Mouse (Mus musculus): ENCODE measurements around the gene Itga5. TPM values are rescaled to one million over a fixed set of nuclear protein-coding genes. Genes with fewer than 3 reads are reported as not detected.

The Itga5 gene
- total RNA-seq, 2 experiments from 2014 or later, result 1.2 to 2.1 TPM

DNA sequence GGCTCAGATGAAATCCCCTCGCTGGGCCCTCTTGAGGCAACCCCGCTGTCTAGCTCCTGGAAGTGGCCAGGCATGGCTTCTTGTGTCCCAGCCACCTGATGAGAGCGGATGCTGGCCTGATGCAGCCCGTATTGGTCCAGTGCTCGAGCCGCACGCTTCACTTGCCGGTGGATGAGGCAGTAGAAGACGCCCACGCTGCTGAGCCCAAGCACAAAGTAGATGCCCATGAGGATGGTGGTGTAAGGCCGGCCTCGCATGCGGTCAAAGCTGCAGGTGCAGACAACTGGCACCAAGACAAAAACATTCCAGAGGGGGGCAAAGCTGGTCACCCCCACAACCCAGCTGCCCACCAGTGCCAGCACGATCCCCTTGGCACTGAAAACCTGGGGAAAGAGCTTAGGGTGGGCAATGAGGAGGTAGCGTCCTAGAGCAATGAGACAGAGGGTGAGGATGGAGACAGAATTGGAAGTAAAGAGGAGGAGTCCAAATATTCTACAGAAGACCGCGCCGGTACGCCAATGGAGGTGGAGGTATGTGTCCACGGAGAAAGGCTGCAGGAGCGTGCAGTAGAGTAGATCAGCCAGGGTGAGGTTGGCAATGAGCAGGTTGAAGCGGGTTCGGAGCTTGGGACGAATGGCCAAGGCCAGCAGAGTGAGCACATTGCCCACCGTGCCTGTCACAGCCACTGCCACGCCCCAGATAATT is 57.5 kb downstream of the Itga5 start:
- no peak for DNase-seq (ENCODE audit: low spot score in 2 of 2)

DNA sequence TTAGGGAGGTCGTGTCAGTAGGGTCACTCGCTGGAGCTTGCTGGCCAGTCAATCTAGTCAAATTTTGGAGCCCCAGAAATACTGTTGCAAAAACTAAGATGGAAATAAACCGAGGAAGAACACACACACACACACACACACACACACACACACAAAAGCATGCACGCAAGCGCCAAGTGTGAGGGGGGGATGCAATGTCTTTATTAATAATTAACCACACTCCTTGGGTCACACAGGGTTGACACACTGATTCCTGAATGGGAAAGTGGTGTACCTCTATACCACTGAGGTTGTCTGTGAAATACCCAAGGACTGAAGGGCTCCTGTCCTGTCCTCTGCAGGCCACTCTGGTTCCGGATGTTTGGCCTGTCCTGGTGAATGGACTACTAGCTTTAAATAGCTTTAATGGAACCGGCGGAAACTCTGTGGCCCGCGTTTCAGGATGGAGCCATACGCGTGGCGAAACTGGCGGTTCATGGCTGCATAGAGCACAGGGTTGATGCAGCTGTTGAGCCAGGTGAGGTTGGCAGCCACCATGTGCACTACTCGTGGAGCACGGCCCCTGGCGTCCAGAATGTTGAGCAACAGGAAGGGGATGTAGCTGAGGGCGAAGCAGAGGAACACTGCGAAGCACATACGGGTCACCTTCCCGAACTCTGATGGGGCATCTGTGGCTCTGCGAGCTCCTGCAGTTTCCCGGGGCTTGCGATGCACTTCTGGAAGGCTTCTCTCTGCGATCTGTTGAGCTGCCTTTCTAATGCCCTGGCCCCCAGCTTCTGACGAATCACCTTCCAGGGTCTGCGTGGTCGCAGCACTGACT is 58.3 kb downstream of the Itga5 start:
- no peak overlapping the region for H3K27ac ChIP-seq
- no peak for DNase-seq (ENCODE audit: low spot score in 2 of 2)
- H3K4me3 ChIP-seq, result no peak overlapping the region
- 0 out of 2 replicates have a peak, but pooled peaks have one; percentile 3 for TF ChIP-seq CTCF (conservative IDR thresholded peaks at IDR 0.05)

More for the DNA sequence above, 57.5 kb downstream of the Itga5 start:
- no peak for TF ChIP-seq CTCF (conservative IDR thresholded peaks at IDR 0.05)
- H3K4me3 ChIP-seq, result no peak overlapping the region
- H3K27ac ChIP-seq, result no peak overlapping the region

DNA sequence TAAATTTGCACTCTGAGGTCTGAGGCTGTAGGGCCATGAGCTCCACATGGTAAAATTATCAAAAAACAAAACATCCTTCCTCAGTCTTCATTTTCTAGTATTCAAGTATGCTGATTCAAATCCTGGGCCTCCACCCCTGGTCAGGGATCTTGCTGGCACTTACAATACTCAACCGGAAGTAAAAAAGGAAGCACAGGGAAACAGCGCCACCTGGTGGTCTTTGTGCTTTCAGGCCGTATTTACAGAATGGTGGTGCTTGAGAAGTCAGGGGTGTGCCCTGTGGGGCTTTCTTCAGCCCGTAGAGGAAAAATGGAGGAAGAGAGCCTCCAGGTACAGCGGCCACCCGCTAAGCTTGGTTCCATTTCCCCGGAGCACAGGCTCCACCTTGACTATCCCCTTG is 59.4 kb downstream of the Itga5 start:
- Histone ChIP-seq H3K4me3 (no peak overlapping the region), H3K27ac (peak overlapping the region; percentile 99; the same call in 1 of the 2 replicates)
- peak; percentile 99 for TF ChIP-seq CTCF (conservative IDR thresholded peaks at IDR 0.05)
- peak; percentile 89 to 95 for DNase-seq (ENCODE audit: low spot score in 2 of 2)

- TF ChIP-seq CTCF (conservative IDR thresholded peaks at IDR 0.05), result no peak
- Histone ChIP-seq H3K4me3 (peak overlapping the region; percentile 73), H3K27ac (peak overlapping the region; percentile 99)
- DNase-seq (ENCODE audit: low spot score in 2 of 2), result no peak
These were observed 60.5 kb downstream of the Itga5 start for GRCm38 (mm10) chr15:103305792-103306645.

GRCm38 (mm10) chr15:103305070-103305678 is 61.4 kb downstream of the Itga5 start:
- no peak for TF ChIP-seq CTCF (conservative IDR thresholded peaks at IDR 0.05)
- peak overlapping the region; percentile 99 for H3K27ac ChIP-seq
- peak; percentile 91 to 98 for DNase-seq (ENCODE audit: low spot score in 2 of 2)
- peak overlapping the region; percentile 73 for H3K4me3 ChIP-seq

GRCm38 (mm10) chr15:103304616-103304969 is 62.0 kb downstream of the Itga5 start:
- no peak for DNase-seq (ENCODE audit: low spot score in 2 of 2)

GRCm38 (mm10) chr15:103303916-103304615 is 62.5 kb downstream of the Itga5 start:
- Histone ChIP-seq H3K4me3 (peak overlapping the region; percentile 73), H3K27ac (peak overlapping the region; percentile 99)
- no peak for DNase-seq (ENCODE audit: low spot score in 2 of 2)
- TF ChIP-seq CTCF (conservative IDR thresholded peaks at IDR 0.05), result no peak

More at GRCm38 (mm10) chr15:103304616-103304969, 62.0 kb downstream of the Itga5 start:
- no peak for TF ChIP-seq CTCF (conservative IDR thresholded peaks at IDR 0.05)
- Histone ChIP-seq H3K27ac (peak overlapping the region; percentile 99), H3K4me3 (peak overlapping the region; percentile 73)

DNA sequence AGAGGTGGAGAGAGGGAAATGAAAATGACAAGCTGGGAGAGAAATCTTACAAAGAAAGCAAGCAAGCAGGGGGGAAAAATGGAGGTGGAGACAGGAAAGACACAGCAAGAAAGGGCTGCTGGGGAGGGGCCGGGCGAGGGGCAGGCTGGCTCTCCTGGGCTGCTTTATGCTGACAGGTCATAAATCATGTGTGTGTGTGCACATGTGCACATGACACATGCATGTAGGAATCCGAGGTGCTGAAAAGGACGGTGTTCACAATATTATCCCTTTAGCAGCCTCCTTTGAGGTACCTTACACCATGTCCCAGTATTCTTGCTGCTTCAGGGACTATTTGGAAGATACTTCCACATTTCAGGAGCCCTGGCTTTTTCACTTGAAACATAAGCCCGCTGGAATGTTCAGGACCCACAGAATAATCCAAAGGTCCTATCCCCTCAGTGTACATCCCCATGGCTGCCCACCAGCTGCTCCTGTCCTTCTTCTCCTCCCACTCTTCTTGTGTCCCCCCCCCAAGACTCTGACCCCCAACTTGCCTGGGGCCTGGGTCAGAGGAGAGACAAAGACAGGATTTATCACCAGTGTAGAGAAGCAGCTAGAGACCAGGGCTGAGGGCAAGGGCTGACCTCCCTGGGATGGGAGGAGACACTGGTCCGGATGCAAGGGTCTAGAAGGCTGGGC is 64.1 kb downstream of the Itga5 start:
- no peak overlapping the region for H3K27ac ChIP-seq
- no peak for TF ChIP-seq CTCF (conservative IDR thresholded peaks at IDR 0.05)
- DNase-seq (ENCODE audit: low spot score in 2 of 2), result no peak
- no peak overlapping the region for H3K4me3 ChIP-seq

DNA sequence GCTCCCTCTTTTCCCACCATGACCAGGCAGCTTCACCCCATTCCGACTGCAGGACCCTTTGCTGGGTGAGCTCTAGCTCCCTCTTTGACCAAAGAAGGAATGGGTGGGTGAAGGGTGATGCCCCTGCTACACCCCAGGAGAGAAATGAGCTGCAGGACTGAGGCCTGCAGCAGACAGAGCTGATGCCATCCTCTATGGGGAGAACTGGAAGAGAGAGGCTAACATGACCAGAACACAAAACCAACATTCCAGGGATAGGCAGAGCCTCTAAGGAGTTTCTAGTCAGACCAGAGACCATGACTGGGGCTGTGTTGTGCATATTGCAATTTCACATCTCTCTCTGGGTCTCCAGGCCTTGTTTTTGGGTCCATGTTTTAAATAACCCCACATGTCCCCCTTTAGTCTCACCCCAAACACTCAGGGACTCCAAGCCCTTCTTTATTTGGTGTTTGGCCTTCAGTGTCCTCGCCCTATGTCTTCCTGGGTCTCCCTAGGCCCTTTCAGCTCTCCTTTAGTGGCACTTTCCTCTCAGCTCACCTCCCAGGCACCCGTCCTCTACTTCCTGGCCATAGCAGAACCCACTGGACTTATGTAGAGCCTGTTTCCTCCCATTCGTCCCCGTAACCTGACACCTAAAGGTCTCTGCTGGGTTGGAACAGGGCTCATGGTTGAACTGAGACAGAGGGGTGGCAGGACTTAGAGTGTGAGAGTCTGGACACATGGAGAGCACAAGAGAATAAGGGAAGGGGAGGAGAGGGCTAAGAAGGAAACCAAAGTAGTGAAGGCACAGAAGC is 64.8 kb downstream of the Itga5 start:
- DNase-seq (ENCODE audit: low spot score in 2 of 2), result no peak
- H3K27ac ChIP-seq, result no peak overlapping the region
- TF ChIP-seq CTCF (conservative IDR thresholded peaks at IDR 0.05), result no peak

DNA sequence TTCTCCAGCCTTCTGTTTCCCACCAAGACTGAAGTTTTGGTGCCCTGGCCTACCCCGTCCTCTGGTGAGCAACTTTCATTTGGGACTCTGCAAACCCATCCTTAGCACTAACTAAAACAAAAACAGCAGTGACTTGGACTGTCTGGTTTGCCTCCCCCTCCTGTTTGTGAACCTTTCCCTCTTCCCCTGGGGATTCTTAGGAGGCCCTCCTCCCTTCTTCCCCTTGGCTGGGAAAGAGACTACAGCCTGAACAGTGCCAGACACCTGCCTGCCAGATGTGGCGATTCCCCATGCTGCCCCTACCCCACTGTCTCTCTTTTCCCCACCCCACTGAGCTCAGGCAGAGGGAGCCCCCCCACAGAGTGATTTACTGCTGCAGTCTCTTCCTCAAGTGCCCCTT is 65.5 kb downstream of the Itga5 start:
- H3K4me3 ChIP-seq, result no peak overlapping the region
- no peak for DNase-seq (ENCODE audit: low spot score in 2 of 2)
- no peak for TF ChIP-seq CTCF (conservative IDR thresholded peaks at IDR 0.05)
- peak overlapping the region; percentile 88 for H3K27ac ChIP-seq

More for the DNA sequence above, 64.8 kb downstream of the Itga5 start:
- H3K4me3 ChIP-seq, result no peak overlapping the region

Data from layer of hippocampus, adult 2 months (tissue).